Mouse (Mus musculus) bone marrow macrophage, adult 2 months (primary cell): ENCODE measurements around the gene BC025920.

Source experiments
- CTCF ChIP-seq: IDR thresholded peaks from 2 replicates; pipeline ENCODE4 v1.5.1; 2012; ENCODE audit warnings: low read depth, mild to moderate bottlenecking, low read length, moderate library complexity
- POLR2A ChIP-seq: IDR thresholded peaks from 2 replicates; pipeline ENCODE4 v1.6.1; 2012; ENCODE audit warnings: mild to moderate bottlenecking, low read depth, low read length, borderline replicate concordance

- TF ChIP-seq POLR2A (no peak), CTCF (no peak)
Observed at GRCm38 (mm10) chr10:81575695-81576094, 30.4 kb upstream of the BC025920 start.
